Mouse (Mus musculus) spleen, postnatal 4 days (tissue): ENCODE measurements around the gene Rfxank.

Experiments used
- DNase-seq, 2 experiments: peaks; one replicate each; pipeline ENCODE4 v3.0.0; 2022; ENCODE audit warnings: low spot score in 2 of 2

Gene Rfxank

DNA sequence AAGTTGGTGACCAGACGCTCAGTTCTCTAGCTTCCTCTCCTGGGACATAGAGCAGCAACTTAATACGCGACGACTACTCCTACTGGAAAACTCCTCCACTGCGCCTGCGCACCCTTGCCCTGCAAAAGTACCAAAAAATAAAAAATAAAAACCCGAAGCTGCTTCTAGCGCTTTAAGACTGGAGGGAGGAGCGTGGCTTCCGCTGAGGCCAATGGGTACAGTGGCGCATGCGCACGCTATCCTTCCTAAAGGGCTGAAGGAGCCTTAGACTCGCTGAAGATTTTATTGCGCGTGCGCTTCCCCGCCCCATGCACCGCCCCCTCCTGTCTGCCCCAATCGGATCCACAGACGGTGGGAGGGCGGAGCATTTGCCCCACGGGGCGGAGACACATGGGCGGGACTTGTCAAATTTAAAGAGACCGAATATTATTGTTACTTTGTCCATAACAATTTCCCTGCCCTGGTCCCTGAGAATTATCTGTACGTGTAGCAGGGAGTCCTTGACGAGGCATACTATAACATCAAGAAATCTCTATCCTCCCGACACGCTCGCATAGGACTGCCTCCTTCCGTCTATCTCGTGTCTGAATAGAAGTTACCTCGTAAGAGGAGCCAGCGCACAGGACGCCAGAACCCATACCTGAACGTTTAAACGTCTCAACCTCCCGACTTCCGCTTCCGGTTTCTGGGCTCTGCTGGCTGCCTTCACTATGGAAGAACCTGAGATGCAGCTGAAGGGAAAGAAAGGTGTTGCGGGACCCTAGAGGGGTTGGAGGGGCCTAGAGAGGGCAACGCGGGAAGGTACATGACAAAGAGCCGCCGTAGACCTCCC lies at the start of gene Rfxank, which contains the start of the genes Borcs8 and Mef2b:
Gene Rfxank, minus strand, starts transcription at position 129 of the 832 bp plus-strand sequence.
Gene Borcs8, plus strand, starts transcription at position 474 of the 832 bp plus-strand sequence.
Gene Mef2b, plus strand, starts transcription at position 686 of the 832 bp plus-strand sequence.
- DNase-seq: peak; percentile 99

DNA sequence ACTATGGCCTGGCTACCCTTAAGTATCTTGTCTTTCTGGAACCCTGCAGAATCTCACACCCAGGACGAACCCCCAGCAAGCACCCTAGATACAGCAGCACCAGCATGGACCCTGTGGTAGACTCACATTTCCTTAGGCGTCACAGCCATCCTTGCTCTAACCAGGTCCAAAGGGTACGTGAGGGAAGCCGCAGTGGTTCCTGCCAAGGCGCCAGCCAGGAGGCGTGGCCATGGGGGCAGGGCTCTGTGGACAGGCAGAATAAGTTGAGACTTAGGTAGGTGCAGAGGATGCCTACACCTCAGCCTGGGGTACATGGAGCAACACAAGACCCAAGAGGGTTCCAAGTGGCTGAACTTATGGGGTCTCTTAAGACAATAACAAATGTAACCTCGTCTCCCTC lies 49.8 kb upstream of the Rfxank start:
- no peak for DNase-seq

DNA sequence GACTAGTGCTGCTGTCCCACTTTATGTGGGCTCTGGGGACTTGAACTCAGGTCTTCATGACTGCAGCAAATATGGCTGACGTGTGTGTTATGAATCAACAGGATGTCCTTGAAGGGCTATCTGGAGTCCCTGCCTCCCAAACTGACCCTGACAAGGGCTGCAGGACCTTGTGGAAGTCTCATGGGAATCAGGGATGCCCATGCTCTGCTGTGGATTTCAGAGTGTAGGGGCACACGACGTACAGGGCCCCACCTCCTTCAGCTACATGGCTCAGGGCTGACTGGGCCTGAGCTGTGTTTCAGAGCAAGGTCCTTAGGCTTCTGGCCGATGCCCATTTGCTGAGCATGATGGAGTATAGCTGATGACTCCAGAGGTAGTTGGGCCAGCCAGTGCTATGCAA lies 44.2 kb upstream of the Rfxank start:
- DNase-seq: no peak

DNA sequence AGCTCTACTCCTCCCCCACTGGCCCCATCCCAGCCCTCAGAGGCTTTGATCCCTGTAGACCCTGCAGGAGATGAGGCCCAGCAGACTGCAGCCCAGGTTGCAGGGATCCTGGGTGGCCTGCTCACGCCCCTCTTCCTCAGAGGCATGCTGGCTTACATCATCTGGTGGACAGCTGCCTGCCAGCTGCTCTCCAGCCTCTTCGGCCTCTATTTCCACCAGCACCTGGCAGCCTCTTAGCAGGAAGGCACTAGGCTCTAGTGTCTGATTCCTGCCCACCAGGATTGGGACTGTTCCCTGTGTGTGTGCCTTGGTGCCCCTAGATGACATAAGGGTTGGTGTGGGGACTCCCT lies 42.9 kb upstream of the Rfxank start:
- no peak for DNase-seq

DNA sequence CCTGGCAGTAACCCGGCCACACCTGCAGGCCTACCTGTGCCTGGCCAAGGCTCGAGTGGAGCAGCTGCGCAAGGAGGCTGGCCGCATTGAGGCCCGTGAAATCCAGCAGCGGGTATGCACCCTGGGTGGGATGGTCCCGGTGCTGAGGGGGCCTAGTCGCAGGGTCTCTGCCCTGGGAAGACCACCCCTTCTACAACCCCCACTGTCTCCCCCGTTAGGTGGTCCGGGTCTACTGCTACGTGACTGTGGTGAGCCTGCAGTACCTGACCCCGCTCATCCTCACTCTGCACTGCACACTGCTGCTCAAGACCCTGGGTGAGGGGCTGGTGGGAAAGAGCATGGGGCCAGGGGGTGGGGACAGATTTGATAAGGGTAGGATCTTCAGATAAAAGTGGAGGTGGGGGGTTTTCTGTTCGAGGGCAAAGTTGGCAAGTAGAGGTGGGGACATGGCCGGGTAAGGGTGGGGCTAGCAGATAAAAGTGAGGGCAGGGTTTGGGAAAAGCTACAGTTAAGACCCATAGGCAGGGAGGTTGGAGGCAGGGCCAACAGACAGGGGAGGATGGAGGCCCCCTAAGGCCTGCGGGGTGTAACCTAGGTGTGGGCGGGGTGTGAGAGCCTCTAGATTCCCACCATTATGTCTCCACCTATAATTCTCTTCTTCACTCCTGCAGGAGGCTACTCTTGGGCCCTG lies 42.4 kb upstream of the Rfxank start:
- DNase-seq: no peak

DNA sequence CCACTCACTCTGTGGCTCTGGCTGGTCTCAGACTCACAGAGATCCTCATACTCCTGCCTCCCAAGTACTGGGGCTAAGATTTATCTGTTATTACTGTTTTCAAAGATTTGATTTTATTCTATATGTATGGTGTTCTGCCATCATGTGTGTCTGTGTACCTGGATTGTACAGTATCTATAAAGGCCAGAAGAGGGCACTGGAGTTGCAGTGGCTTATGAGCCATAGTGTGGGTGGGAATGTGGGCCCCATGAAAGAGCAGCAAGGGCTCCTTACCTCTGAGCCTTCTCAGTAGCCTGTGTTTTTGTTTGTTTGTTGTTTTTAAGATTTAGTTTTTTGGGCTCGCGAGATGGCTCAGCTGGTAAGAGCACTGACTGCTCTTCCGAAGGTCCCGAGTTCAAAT lies 40.1 kb upstream of the Rfxank start:
- DNase-seq: no peak

DNA sequence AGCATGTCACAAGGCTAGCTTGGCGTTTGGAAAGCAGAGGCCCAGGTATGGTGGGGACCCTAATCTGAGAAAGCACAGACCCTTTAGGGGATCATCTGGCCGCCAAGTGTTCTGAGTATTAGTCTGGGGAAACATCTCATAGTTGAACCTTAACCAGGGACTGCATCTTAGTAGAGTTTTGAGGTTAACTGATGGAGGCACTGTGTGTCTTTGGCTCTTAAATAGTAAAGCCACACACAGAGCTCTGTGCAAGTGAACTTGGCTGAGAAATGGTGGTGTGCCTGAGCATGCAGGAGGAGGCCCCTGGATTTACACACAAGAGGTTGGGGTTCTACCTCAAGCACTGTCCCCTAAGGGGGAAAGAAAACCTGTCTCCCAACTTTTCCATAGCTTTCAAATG lies 39.3 kb upstream of the Rfxank start:
- no peak for DNase-seq

DNA sequence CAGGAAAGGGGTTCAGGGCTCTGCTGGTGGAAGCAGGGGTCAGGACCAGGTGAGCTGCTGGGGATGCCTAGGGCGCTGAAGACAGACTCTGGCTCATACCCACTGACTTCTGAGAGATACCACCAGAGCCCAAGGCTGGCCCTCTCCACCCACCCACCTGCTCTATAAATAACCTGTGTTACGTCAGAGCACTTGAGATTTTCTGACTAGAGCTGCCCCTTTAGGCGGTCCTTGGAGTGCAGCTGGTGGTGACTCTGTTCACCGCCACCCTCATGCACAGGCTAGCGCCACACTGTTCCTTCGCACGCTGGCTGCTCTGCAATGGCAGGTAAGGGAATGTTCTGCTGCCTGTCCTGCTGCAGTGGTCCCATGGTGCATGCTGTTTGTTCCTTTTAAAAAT lies 35.1 kb upstream of the Rfxank start:
- DNase-seq: no peak

DNA sequence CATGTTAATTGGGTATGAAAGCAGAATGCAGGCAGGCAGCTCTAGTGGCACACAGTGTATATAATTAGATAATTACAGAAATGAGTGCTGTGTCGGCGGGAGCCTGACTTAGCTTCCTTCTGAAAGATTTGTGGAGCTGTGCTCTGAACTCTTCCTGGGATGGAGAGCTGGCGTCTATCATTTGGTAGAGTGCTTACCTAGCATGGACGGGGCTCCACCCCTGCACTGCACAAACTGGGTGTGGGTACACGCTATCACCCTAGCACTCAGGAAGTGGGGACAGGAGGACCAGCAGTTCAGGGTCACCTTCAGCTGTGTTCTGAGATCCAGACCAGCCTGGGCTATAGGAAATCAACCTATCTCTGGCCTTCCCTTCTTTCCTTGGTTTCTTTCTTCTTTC lies 34.4 kb upstream of the Rfxank start:
- DNase-seq: no peak

DNA sequence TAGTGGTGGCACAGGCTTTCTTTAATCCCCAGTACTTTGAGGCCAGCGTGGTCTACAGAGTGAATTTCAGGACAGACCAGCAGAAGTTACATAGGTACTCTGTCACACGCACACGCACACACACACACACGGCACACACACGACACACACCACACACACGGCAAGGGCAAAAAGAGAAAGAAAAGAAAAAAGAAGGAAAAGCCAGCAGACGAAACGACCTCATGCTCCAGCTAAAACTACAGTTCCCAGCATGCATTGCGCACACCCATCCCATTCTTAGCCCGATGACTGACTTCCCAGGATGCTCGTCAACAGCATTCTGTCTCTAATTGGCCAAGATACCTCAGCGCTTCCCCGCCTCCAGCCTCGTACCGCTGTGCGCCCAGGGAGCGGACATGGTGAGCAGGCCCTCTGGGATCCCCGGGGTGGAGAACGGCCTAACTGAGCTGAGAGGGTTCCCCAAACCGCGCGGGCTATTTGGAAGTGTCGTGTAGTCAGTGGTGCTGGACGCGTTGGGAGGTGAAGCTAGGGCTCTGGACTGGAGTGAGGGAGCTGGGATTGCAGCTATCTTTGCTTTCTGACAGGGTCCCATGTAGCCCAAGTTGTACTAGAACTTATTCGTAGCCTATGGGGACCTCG lies 33.2 kb upstream of the Rfxank start, which contains the start of gene Tmem161a:
Gene Tmem161a, plus strand, starts transcription at position 314 of the 639 bp plus-strand sequence.
- DNase-seq: peak; percentile 88 to 91

DNA sequence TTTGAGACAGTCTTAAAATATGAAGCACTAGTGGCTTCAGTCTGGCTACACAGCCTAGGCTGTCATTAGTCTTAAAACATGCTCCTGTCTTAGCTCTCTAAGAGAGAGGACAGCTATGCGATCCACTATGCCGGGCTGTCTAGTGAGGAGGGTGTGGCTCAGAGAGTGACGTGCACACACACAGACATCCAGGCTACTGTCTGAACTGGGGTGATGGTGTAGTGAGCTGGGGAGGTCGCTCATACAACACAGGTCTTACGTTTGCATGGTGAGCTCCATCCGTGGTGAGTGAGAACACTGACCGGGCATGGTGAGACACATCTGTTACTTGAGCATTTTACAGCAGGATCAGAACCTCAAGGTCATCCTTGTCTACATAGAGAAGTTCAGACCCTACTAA lies 32.3 kb upstream of the Rfxank start:
- DNase-seq: no peak

DNA sequence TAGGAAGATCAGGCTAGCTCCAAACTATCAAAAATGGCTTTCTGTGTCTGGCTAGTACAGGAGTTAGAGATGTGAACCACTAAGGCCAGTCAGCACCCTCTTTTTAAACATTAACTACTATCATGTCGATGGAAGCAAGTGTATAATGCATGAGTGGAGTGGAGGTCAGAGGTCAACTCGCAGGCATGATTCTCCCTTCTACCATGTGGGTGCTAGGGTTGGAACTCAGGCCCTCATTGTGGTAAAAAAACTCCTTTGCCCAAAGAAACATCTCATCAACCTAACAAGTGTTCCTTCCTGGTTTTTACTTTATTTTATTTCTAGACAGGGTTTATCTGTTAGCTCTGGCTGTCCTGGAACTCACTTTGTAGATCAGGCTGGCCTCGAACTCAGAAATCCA lies 31.8 kb upstream of the Rfxank start:
- no peak for DNase-seq

DNA sequence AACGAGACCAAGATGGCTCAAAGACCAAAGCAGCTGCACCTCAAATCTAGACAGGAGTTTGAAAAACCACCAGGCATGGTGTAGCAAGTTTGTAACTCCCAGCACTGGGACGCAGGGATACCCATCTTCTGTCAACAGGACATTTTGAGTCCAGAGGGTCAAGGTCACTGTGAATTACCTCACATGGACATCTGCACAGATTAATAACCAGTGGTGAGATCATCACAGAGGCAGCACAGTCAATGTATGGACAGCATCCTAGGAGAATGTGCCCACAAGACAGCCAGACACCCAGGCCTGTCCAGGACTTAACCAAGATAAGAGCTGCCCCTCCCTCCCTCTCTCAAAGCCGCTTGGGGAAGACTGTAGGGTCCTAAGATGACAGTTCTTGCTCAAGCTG lies 31.2 kb upstream of the Rfxank start:
- DNase-seq: no peak

DNA sequence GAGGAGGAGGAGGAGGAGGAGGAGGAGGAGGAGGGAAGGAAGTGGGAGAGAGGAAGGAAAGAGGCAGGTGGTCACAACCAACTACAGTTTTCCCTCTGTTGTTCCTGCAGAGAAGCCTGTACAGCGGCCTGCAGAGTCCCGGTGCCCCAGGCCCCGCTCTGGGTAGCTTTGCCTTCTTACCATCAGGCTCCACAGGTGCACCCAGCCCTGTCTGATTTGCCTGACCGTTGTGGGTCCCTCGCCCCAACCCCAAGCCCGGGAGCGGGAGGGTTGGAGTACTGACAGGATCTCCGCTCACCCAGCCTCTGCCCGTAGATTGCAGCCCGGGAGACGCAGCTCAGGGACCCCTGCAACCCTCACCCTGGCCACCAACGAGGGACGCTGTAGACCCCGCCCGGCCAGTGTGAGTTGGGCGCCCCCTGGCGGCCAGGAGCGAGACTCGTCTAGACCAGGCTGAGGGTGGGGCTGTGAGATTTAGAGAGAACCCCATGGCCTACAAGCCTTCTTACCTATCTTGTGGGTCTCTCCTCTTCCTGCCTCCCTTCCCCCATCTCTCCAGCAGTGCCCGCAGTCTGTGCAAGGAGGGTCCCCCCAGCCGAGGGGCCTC lies 27.7 kb upstream of the Rfxank start:
- DNase-seq: peak; percentile 73 to 94

DNA sequence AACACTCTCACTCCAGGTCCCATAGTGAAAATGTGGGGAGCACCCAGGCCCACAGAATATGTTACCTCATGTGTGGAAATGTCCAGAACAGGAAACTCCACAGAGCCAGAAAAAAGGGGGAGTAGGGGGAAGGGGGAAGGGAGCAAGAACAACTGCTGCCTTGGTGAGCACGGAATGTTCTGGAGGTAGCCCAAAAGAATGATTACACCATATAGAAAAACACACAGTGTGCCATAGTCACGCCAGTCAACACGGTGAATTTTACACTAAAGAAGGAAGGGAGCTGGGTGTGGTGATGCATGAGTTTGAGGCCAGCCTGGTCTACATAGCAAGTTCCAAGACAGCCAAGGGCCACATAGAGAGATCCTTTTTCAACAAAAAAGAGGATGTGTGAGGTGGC lies 24.4 kb upstream of the Rfxank start:
- DNase-seq: no peak

DNA sequence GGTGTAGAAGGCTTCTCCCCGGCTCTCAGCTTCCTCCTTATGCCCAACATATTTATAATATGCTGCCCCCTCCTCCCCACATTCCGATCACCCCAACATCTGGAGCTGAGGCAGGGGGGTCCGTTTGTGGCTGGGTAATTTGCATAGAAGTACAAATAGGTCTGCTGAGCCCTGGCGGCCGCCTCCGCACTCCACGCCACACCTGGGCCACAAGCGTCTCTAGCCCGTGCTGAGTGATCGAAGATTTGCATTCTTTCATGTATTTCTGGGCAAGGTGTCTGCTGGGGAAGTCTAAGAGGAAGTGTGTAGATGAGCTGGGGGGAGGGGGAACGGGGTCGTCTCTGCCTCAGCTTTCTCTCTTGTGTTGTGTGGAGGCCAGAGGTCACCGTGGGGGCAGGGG lies 21.1 kb upstream of the Rfxank start:
- peak; percentile 51 to 71 for DNase-seq

DNA sequence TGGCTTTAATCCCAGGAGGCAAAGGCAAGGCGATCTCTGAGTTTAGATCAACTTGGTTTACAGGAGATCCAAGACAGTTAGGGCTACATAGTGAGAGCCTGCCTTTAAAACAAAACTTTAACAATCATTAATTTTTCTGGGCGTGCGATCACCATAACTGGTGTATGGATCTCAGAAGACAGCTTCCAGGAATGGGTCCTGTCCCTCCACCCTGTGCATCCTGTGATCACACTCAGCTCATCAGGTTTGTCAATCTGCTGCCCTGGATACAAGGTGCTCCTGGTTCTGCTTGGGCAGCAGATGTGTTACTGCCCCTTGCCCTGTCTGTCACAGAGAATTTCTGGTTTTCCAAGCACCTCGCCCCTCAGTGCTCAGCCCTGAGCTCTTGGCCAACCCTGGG lies 20.3 kb upstream of the Rfxank start:
- no peak for DNase-seq

DNA sequence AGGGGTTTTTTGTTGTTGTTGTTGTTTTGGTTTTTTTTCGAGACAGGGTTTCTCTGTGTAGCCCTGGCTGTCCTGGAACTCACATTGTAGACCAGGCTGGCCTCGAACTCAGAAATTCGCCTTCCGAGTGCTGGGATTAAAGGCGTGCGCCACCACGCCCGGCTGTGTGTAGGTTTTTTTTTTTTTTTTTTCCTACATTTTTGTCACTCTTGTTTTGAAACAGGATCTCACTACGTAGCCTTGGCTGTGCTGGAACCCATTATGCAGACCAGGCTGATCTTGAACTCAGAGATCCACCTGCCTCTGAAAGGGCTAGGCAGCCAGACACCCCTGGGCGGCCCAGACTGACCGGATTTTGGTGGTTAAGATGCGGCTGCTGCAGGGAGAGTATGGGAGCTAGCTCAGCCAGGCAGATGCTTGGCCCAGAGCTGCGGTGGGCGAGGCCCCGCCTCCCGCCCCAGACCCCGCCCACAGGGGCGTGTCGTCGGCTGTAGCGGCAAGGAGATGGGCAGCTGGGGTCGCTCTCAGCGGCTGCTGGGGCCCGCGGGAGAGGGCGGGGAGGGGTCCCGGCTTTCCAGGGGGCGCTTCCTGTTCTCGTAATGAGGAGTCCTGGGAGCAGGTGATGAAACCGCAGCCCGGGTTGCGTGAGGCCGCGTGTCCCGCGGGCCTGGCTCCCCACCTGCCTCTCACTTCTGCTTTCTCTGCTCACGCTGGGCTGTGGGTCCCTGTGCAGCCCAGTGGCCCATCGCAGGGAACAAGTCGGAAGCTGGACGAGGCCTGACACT lies 19.3 kb upstream of the Rfxank start:
- DNase-seq: peak; percentile 79 to 85

DNA sequence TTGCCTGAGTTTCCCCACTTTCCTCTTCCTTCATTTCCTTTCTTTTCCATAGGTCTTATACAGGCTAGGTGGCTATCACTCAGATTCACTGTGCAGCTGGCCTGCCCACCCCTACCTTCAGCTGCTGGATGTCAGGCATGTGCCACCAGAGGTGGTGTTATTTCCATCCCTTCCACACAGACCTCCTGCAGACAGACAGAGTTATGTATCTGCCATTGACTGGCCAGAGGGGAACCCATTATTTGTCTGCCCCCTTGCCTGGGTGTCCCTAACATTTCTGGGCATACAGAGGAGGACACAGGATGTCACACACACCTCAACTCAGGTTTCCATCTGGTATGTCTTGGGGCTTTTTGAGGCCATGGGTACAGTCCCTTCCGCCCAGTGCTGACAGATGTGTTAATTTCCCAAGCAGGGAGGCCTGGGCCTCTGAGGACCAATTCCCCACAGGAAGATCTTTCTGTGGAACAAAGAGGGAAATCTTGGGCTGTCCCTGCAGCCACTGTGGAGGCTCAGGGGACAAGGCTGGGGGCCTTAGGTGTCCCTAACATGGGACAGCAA lies 18.4 kb upstream of the Rfxank start:
- no peak for DNase-seq

DNA sequence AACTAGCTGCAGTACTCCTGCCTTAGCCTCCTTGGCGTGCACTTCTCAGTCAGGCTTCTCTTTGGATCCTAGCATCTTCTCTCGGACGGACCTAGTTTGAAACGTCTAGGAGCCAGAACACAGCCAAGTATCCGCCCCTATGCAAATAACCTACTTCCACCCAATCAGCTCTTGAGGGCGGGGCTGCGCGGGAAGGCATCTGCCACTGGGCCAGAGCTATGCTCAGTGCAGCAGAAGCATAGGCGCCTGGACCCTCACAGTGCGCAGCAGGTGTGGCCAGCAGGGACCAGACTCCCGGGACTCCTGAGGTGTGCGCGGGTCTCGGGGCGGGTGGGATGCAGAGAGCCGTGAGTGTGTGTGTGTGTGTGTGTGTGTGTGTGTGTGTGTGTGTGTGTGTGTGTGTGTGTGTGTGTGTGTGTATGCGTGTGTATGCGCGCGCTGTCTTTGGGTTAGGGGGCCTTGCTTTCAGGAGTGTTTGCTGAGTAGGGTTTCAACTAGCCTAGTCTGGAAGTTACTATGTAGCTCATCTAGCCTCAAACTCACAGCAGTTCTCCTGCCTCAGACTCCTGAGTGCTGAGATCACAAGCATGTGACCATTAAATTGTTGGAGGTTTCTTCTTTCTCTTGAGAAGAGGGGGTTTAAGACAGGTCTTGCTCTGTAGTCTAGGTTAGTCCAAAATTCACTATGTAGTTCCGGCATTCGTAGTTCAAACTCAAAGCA lies 13.7 kb upstream of the Rfxank start:
- DNase-seq: peak; percentile 80 to 89
